Mouse (Mus musculus) ES-Bruce4 (cell line): ENCODE measurements around the gene Serpinf1. TPM values are rescaled to one million over a fixed set of nuclear protein-coding genes. Genes with fewer than 3 reads are reported as not detected.

Source experiments
- H3K27ac ChIP-seq: 2 replicates; pipeline ENCODE4 v1.5.1; 2012; ENCODE audit warnings: low read length, inconsistent platforms; ENCODE audit not compliant: insufficient read depth
- H3K27me3 ChIP-seq: 2 replicates; pipeline ENCODE4 v1.6.1; 2012; ENCODE audit warnings: mild to moderate bottlenecking, low read length, inconsistent platforms; ENCODE audit not compliant: control insufficient read depth, poor library complexity, insufficient read depth, severe bottlenecking
- H3K36me3 ChIP-seq: 2 replicates; pipeline ENCODE4 v1.6.1; 2012; ENCODE audit warnings: inconsistent platforms, mild to moderate bottlenecking, low read length, moderate library complexity; ENCODE audit not compliant: control insufficient read depth, poor library complexity, insufficient read depth, severe bottlenecking
- H3K4me1 ChIP-seq: one replicate; pipeline ENCODE4 v1.8.1; 2011; ENCODE audit warnings: low read length; ENCODE audit not compliant: control insufficient read depth, insufficient read depth
- H3K4me3 ChIP-seq: 2 replicates; pipeline ENCODE4 v1.5.1; 2011; ENCODE audit warnings: low read depth, mild to moderate bottlenecking, low read length
- H3K9ac ChIP-seq: 2 replicates; pipeline ENCODE4 v1.6.1; 2012; ENCODE audit warnings: low read depth, mild to moderate bottlenecking, inconsistent platforms; ENCODE audit not compliant: poor library complexity, severe bottlenecking
- H3K9me3 ChIP-seq: replicated peaks from 2 replicates; pipeline ENCODE4 v1.6.1; 2012; ENCODE audit warnings: mild to moderate bottlenecking, low read length, inconsistent platforms; ENCODE audit not compliant: control insufficient read depth, poor library complexity, insufficient read depth, severe bottlenecking
- CTCF ChIP-seq: IDR thresholded peaks from one replicate; pipeline ENCODE4 v1.8.1; 2011; ENCODE audit warnings: low read depth, low read length
- EP300 ChIP-seq: IDR thresholded peaks from 2 replicates; pipeline ENCODE4 v1.6.1; 2011; ENCODE audit warnings: low read depth, low read length; ENCODE audit not compliant: insufficient read depth
- POLR2A ChIP-seq: IDR thresholded peaks from one replicate; pipeline ENCODE4 v1.8.1; 2011; ENCODE audit warnings: low read length; ENCODE audit not compliant: insufficient read depth
- polyA plus RNA-seq: library from polyadenylated mRNA; stranded (reverse); fragments of >200 nt; gene quantifications from 2 replicates; pipeline ENCODE4 v1.2.4, GENCODE M21; 2011; ENCODE audit warnings: low read depth; ENCODE audit not compliant: missing spikeins, insufficient read depth, insufficient read length

Gene Serpinf1
- polyA plus RNA-seq, 1 experiment, result 4.9 TPM

DNA sequence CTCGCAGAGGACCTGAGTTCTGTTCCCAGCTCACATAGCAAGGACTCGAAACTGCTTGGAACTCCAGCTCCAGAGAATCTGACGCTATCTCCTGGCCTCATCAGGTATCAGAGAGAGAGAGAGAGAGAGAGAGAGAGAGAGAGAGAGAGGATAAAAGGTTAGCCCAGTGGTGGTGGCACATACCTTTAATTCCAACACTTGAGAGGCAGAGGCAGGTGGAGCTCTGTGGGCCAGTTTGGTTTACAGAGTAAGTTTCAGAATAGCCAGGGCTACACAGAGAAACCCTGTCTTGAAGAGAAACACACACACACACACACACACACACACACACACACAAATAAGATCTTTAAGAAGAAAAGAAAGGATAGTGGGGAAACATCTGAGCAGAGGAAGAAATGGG is 590 bp upstream of the Serpinf1 start:
- Histone ChIP-seq H3K27ac (no peak overlapping the region), H3K27me3 (no peaks in the 10 kb centered on the region), H3K36me3 (no peaks in the 10 kb centered on the region), H3K4me1 (no peaks in the 10 kb centered on the region), H3K9ac (no peak overlapping the region), H3K9me3 (no peaks in the 10 kb centered on the region), H3K4me3 (no peak overlapping the region)
- TF ChIP-seq POLR2A (no peak), CTCF (no peak), EP300 (no peak)

DNA sequence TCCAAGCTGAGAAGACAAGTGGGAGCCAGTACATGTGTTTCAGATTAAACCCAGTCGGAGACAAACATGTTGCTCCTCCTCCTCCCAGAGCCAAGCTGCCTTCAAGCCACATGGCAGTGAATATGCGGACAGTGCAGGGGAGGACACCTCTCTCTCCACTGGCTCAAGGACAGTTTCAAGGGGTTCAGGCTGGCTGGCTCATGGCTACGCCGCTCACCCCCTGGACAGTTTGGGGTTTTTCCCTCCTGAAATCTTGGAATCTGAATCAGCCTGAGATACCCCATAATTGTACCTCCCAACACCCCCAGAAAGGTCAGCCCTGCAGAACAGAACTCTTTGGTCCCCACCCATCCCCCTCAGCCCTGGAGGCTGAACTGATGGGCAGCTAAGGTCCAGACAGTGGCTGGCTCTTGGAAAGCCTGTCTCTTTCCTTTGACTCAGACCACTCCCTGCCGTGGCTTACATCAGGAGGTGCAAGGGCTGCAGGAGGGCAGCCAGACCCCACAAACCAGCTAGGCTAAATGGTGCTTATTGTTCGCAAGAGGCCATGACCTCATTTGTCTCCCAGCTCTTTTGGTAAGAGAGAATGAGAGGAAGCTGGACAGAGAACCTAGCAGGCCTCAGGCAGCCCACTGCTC is 1.0 kb downstream of the Serpinf1 start:
- TF ChIP-seq CTCF, result no peak
- TF ChIP-seq POLR2A, result no peak
- no peak for TF ChIP-seq EP300
- Histone ChIP-seq H3K4me1 (no peaks in the 10 kb centered on the region), H3K27me3 (no peaks in the 10 kb centered on the region), H3K9ac (no peak overlapping the region), H3K36me3 (no peaks in the 10 kb centered on the region), H3K4me3 (no peak overlapping the region), H3K27ac (no peak overlapping the region), H3K9me3 (no peaks in the 10 kb centered on the region)

DNA sequence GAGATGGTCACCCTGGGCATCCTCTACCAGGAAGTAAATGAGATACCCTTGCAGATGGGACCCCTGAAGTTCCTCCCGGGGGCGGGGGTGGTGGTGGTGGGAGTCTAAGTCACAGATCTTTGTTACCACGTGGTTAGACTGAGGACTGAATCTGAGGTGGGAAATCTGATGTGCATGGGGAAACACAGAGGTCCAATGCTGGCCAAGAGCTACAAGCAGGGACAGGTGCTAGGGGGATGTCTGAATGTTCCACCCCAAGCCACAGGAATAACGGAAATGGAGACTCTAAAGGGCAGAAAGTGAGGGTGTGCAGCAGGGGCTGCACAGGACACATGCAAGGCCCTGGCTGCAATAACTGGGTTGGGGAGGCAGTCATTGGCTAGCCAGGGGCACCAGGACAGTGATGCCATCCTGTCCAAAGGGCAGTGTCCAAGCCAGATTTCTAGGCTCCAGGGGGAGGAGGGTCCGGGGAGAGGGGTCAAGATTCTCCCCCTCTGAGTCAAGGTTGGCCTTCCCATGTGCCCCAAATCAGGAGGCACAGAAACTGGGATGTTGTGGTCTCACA is 1.6 kb downstream of the Serpinf1 start:
- Histone ChIP-seq H3K4me1 (no peaks in the 10 kb centered on the region), H3K36me3 (no peaks in the 10 kb centered on the region), H3K27ac (no peak overlapping the region), H3K27me3 (no peaks in the 10 kb centered on the region), H3K4me3 (no peak overlapping the region), H3K9ac (no peak overlapping the region), H3K9me3 (no peaks in the 10 kb centered on the region)
- TF ChIP-seq POLR2A, result no peak

DNA sequence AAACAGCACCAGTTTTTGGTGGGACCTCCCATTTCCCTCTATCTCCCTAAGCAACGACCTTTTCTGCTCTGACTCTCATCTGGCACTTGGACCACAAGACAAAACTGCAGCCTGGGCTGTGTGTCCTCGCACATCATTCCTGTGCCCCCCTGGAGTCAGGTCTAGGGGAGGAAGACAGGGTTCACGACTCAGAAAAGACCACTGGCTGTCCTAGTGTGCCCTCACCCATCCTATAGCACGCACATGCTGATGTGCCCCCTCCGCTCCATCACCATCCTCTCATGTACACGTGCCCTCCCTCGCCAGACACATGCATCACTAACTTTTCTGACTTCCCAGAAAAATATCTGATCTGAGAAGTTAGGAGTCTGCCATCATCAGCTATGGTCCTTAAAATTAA is 2.5 kb downstream of the Serpinf1 start:
- H3K9me3 ChIP-seq, result no peaks in the 10 kb centered on the region
- H3K4me3 ChIP-seq, result no peak overlapping the region
- no peak for TF ChIP-seq CTCF
- no peak for TF ChIP-seq EP300
- no peak for TF ChIP-seq POLR2A
- H3K4me1 ChIP-seq, result no peaks in the 10 kb centered on the region
- H3K27me3 ChIP-seq, result no peaks in the 10 kb centered on the region
- H3K36me3 ChIP-seq, result no peaks in the 10 kb centered on the region
- H3K9ac ChIP-seq, result no peak overlapping the region
- H3K27ac ChIP-seq, result no peak overlapping the region

DNA sequence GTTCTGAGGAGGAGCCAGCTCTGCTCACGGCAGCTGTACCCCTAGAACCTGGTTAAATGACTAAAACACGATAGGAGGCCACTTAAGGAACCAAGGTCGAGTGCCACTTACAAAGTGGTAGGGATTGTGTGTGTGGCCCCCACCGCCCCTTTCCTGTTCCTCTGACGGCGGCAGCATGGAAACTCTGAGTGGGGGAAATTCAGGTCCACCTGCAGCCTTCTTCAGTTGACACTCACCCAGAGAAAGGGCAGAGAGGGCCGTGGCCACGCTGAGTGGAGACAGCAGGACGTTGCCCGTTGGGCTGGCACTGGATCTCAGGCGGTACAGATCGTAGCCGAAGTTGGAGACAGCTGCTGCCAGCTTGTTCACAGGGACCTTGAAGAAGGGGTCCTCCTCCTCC is 6.5 kb downstream of the Serpinf1 start:
- no peak for TF ChIP-seq CTCF
- TF ChIP-seq POLR2A, result no peak
- no peak for TF ChIP-seq EP300

DNA sequence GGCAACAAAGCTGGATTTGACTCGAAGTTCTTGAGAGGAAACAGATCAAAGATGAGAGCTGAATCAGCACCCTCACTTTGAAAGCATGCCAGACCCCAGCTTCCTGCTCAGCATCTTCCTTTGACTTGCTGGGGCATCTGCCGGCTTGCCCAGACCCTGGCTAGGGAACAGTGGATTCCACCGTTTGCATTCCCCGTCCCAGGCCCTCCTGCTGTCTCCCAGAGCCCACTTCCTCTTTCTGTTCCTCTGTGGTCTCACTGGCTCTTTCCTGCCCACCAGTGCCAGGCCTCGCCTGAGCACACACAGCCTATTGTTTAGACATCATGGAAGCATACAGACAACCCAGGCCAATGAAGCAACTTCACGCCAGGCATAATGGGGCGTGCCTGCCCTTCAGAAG is 7.4 kb downstream of the Serpinf1 start:
- H3K9ac ChIP-seq, result no peak overlapping the region
- no peak overlapping the region for H3K27ac ChIP-seq
- H3K9me3 ChIP-seq, result no peaks in the 10 kb centered on the region
- H3K4me3 ChIP-seq, result no peak overlapping the region
- no peaks in the 10 kb centered on the region for H3K4me1 ChIP-seq
- H3K36me3 ChIP-seq, result no peaks in the 10 kb centered on the region
- no peaks in the 10 kb centered on the region for H3K27me3 ChIP-seq
- TF ChIP-seq CTCF, result no peak
- no peak for TF ChIP-seq EP300
- no peak for TF ChIP-seq POLR2A

More for the DNA sequence above, 6.5 kb downstream of the Serpinf1 start:
- no peaks in the 10 kb centered on the region for H3K36me3 ChIP-seq
- no peak overlapping the region for H3K9ac ChIP-seq
- no peak overlapping the region for H3K27ac ChIP-seq
- H3K4me1 ChIP-seq, result no peaks in the 10 kb centered on the region
- H3K4me3 ChIP-seq, result no peak overlapping the region
- no peaks in the 10 kb centered on the region for H3K9me3 ChIP-seq
- no peaks in the 10 kb centered on the region for H3K27me3 ChIP-seq
